Mouse (Mus musculus) T-helper 2 cell (primary cell): ENCODE results near the gene Exosc8.
"Not testable (repeated sequence)": the region's sequence is repeated elsewhere in the genome, so short reads cannot be mapped to it uniquely, and the experiment has no call there.

Experiments
- in situ Hi-C: fragments of 300-600 bp; cut with MboI, MseI; formaldehyde crosslinking; loops from one replicate; pipeline ENCODE4 v1.15.1; 2025; ENCODE audit warnings: high pct_unique_total_duplicates

Gene Exosc8

DNA sequence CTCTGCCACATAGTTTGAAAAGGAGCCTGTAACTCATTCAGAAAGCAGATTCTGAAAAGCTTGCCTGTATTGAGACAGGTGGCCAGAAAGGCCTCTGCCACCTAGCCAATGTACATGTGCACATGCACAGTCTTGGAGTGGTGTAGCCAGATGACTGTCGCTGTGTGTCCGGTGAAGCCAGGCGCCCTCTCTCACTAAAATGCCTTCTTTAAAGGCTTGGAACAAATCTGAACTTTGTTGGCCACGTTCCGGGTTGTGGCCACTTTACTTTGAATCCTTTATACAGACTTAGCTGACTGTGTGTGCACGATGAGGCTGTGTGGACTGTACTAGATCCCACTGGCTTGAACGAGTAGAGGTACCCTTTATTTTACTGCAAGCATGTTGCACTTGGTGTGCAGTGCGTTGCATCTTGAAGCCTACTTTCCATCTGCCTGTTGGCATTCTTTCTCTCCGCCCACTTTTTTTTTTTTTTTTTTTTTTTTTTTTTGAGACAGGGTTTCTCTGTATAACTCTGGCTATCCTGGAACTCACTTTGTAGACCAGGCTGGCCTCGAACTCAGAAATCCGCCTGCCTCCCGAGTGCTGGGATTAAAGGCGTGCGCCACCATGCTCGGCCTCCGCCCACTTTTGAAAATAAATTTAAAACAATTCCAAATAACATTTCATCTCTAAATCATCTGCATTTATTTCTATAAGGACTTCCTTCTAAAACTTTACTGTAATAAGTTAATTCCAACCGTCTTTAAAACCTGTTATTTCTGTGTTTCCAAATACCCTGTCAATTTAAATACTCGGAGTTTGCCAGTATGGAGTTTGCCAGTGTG lies 1.1 kb upstream of the Exosc8 start:
- in situ Hi-C loops = loop anchor here (5.0 to 25.0 kb wide), 2 partner anchors 66 to 874 kb away; partner anchors contain the start of gene Ufm1

DNA sequence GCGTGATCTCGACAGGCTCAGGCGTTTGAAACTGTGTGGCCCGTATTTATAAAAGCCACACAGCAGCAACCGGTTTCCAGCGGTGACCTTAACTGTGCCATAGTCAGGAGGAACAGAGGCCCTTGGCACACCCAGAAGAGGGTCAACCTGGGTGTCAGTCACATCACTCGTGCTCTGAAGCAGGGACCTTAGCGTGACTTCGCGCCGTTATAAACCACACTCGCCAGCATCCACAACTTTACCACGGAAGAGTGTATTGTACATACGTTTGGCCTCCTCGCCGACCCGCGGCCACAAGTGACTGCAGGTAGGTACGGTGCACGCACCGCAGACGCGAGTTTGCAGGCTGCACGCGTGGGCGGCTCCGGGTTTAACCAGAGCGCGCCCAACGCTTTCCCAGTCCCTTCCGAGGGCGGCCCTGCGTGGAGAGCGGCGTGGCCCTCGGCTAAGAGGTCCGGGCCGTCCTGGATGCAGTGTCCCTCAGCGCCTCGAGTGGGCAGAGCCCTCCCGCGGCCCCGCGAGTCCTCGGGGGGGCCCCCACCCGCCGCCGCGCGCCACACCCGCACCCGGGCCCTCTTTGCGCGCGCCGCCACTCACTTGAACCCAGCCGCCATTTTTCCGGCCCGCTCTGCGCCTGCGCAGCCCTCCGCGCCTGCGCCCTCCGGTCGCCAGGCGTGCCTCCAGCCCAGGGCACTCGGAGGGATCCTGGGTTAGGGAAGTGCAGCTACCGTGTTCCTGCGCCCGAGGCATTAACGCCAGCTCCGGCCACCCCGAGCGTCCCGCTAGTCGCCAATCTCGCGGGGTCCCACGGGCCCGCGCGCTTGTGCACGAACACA lies 564 bp downstream of the Exosc8 start:
- in situ Hi-C loops = loop anchor here (5.0 to 25.0 kb wide), 2 partner anchors 68 to 872 kb away; partner anchors contain the start of gene Ufm1

- in situ Hi-C loops = loop anchor here (25.0 kb wide), 1 partner anchor 870 kb away; the partner anchor contains the start of gene Ufm1
Measured at GRCm38 (mm10) chr3:54732371-54732770, 2.8 kb downstream of the Exosc8 start.

- in situ Hi-C loops = loop anchor here (25.0 kb wide), 1 partner anchor 869 kb away; the partner anchor contains the start of gene Ufm1
Measured at GRCm38 (mm10) chr3:54731626-54732150, 3.5 kb downstream of the Exosc8 start.

GRCm38 (mm10) chr3:54728100-54728499 lies 7.1 kb downstream of the Exosc8 start:
- in situ Hi-C loops = loop anchor here (25.0 kb wide), 1 partner anchor 866 kb away; the partner anchor contains the start of gene Ufm1

DNA sequence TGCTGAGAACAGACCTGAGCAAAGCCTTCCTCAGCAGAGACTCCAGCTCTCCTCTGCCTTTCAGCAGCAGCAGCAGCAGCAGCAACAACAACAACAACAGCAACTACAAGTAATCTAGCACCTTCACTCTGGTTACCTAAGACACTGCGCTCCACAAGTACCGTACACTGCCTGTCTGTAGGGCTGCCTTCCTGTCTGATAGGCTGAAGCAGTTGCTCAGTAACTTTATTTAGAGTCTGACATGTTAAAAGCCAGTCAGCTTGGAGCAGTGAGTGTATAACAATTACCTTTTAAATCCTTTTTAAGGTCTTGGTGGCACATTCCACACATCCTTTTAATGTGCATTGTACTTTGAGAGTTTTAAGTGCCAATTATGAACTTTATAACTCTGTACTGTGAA lies 7.6 kb downstream of the Exosc8 start:
- in situ Hi-C loops = loop anchor here (25.0 kb wide), 1 partner anchor 865 kb away; the partner anchor contains the start of gene Ufm1

- in situ Hi-C loops = loop anchor here (25.0 kb wide), 1 partner anchor 863 kb away; the partner anchor contains the start of gene Ufm1
Measured at GRCm38 (mm10) chr3:54725344-54725743, 9.8 kb downstream of the Exosc8 start.

- in situ Hi-C loops = no loop called here
Measured at GRCm38 (mm10) chr3:54723741-54724500, 11.3 kb downstream of the Exosc8 start.

DNA sequence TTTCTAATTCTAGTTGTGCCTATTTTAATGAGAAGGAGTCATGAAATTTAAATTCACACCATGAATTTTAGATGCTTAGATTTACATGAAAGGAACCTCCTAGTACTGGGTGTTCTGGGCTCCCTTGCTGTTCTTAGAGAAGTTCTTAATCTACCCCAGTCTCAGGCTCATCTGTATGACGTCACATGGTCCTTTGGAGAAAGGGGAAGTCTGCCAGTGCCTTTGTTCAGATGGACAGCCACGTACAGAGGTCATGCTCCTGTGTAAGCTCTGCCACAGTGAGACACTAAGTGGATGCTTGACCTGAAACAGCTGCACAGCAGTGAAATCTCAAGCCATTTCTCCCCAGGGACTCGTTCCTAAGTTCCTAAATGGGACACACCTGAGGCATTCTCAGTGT lies 16.2 kb downstream of the Exosc8 start:
- in situ Hi-C loops = loop anchor here (10.0 kb wide), 1 partner anchor 1264 kb away; no protein-coding TSS in a partner anchor

GRCm38 (mm10) chr3:54717348-54717747 lies 17.8 kb downstream of the Exosc8 start:
- in situ Hi-C loops = loop anchor here (10.0 kb wide), 1 partner anchor 1263 kb away; no protein-coding TSS in a partner anchor

DNA sequence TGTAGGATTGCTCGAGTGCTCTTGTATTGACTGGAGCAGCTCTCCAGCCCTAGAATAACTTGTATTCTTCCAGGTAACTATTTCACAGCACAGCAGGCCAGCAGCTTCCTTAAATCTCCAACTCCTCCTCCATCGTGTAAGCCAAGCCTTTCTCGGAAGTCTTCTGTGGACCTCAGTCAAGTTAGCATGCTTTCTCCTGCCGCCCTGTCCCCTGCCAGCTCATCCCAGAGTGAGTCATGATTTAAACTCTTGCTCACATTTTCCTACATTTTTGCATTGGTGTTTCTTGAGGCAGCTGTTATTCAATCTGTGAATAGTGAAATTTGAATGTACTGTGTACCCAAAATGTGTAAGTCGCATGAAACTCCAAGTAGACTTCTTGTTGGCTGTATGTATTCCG lies 19.7 kb downstream of the Exosc8 start:
- in situ Hi-C loops = loop anchor here (10.0 kb wide), 1 partner anchor 1261 kb away; no protein-coding TSS in a partner anchor

DNA sequence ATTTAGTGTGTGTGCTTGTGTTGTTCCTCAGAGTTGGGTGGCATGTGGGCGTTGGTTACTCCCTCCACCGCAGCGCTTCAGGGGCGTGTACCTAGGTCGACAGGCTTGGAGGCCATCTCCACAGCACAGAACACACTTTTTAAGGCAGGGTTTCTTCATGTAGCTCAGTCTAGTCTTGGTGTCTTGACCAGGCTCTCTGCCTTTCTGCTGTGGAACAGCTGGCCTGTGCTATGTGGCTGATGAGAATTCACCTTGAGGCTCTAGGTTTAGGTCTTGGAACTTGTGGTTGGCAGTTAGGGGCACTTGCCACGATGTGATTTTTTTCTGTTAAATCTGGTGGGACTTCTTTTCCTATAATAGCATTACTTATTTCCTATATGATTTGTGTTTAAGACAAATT lies 20.9 kb downstream of the Exosc8 start, which contains the start of gene Gm21958:
Gene Gm21958, minus strand, starts transcription at position 101 of the 400 bp plus-strand sequence.
- in situ Hi-C loops = loop anchor here (10.0 kb wide), 1 partner anchor 1259 kb away; no protein-coding TSS in a partner anchor

DNA sequence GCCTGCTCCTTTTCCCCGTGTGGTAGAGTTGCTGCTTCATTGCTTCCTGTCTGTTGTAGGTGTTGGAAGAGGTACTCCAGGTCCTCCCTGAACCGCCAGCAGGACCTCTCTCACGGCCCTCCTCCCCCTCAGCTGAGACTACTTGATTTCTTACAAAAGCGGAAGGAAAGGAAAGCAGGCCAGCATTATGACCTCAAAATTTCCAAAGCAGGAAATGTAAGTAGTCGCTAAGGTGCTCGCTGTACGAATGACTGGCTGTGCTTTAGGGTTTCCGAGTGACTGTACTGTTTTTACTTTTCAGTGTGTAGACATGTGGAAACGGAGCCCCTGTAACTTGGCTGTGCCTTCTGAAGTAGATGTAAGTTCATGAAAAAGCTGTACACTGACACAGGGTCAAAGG lies 26.2 kb downstream of the Exosc8 start:
- in situ Hi-C loops = no loop called here

- in situ Hi-C loops = not testable (repeated sequence)
Measured at GRCm38 (mm10) chr3:54704106-54704505, 31.1 kb downstream of the Exosc8 start.

GRCm38 (mm10) chr3:54699759-54700301 lies 35.4 kb downstream of the Exosc8 start:
- in situ Hi-C loops = no loop called here

- in situ Hi-C loops = no loop called here
Measured at GRCm38 (mm10) chr3:54693056-54693415, 42.2 kb downstream of the Exosc8 start.

- in situ Hi-C loops = no loop called here
Measured at GRCm38 (mm10) chr3:54692202-54693055, 42.8 kb downstream of the Exosc8 start, which contains the start of gene Supt20. Supt20 (plus strand) TSS chr3:54692807.

GRCm38 (mm10) chr3:54689091-54689490 lies 46.1 kb downstream of the Exosc8 start:
- in situ Hi-C loops = loop anchor here (10.0 kb wide), 1 partner anchor 334 kb away; no protein-coding TSS in a partner anchor

DNA sequence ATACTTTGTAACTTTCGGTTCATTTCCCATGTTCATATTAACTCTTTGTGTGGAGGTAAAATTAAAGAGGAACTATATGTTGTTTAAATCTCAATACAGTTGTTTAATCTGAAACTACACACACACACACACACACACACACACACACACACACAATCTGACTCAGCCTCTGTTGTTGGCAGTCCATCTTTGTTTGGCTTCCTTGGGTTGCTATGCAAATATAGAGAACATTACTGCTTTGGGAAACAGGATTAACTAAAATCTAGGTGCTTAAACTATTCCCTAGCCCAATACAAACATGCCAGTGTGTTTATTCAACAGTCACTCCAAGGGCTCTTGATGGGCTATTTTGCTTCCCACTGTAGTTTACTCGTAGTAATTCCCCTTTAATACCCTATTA lies 47.9 kb downstream of the Exosc8 start:
- in situ Hi-C loops = loop anchor here (10.0 kb wide), 1 partner anchor 332 kb away; no protein-coding TSS in a partner anchor
